Mouse (Mus musculus) liver, adult 2 months (tissue): ENCODE data around the gene Fam178b. TPM values are rescaled to one million over a fixed set of nuclear protein-coding genes. Genes with fewer than 3 reads are reported as not detected.

Experiments used
- DNase-seq: peaks from one replicate; pipeline ENCODE4 v3.0.0-alpha.2; 2011; ENCODE audit warnings: low read depth, low spot score; ENCODE audit errors: extremely low read depth
- H3K27ac ChIP-seq: fragments of 200-500 bp; replicated peaks from 2 replicates; pipeline ENCODE4 v1.5.1; 2012; ENCODE audit warnings: low read depth, mild to moderate bottlenecking, control low read depth, inconsistent platforms, low read length; ENCODE audit not compliant: insufficient read depth
- H3K27me3 ChIP-seq: fragments of 200-500 bp; 2 replicates; pipeline ENCODE4 v1.6.1; 2012; ENCODE audit warnings: mild to moderate bottlenecking, moderate library complexity, low read length, inconsistent platforms; ENCODE audit not compliant: control insufficient read depth, insufficient read depth
- H3K36me3 ChIP-seq: fragments of 200-500 bp; 2 replicates; pipeline ENCODE4 v1.6.1; 2012; ENCODE audit warnings: low read length, inconsistent platforms; ENCODE audit not compliant: control insufficient read depth, insufficient read depth
- H3K4me1 ChIP-seq: fragments of 200-500 bp; 2 replicates; pipeline ENCODE4 v1.6.1; 2011; ENCODE audit warnings: low read length; ENCODE audit not compliant: control insufficient read depth, insufficient read depth
- H3K4me3 ChIP-seq: fragments of 200-500 bp; 2 replicates; pipeline ENCODE4 v1.5.1; 2011; ENCODE audit warnings: low read depth, mild to moderate bottlenecking, control low read depth, low read length, moderate library complexity; ENCODE audit not compliant: insufficient read depth
- H3K79me2 ChIP-seq: fragments of 200-500 bp; 2 replicates; pipeline ENCODE4 v1.6.1; 2012; ENCODE audit warnings: inconsistent platforms, mild to moderate bottlenecking, low read length, moderate library complexity; ENCODE audit not compliant: control insufficient read depth, insufficient read depth
- H3K9ac ChIP-seq: fragments of 200-500 bp; 2 replicates; pipeline ENCODE4 v1.6.1; 2012; ENCODE audit warnings: low read depth, mild to moderate bottlenecking, control low read depth, inconsistent platforms, low read length
- CTCF ChIP-seq: fragments of 200-500 bp; IDR thresholded peaks from 2 replicates; pipeline ENCODE4 v1.5.1; 2011; ENCODE audit warnings: low read depth, low read length, control low read depth
- POLR2A ChIP-seq: fragments of 200-500 bp; IDR thresholded peaks from 2 replicates; pipeline ENCODE4 v1.6.1; 2011; ENCODE audit warnings: low read length, control low read depth; ENCODE audit not compliant: insufficient read depth; ENCODE audit errors: extremely low read depth
- WGBS: fragments of 180-500 bp; shearing (Covaris S2); methylation state at CpG from one replicate; pipeline ENCODE4 v1.1.7; 2018; 5-methylcytosine and 5-hydroxymethylcytosine counted together
- polyA plus RNA-seq: library from polyadenylated mRNA; depleted of rRNA; stranded (reverse); fragments of >200 nt; gene quantifications from 2 replicates; pipeline ENCODE4 v1.2.3, GENCODE M21; 2012
- total RNA-seq: library from RNA; depleted of rRNA; stranded (reverse); fragments of >200 nt; gene quantifications from 2 replicates; pipeline ENCODE4 v1.2.3, GENCODE M21; 2014

Gene Fam178b
- total and polyA plus RNA-seq, 2 experiments = 0.11 to 0.18 TPM

- Histone ChIP-seq H3K4me3 (no peak overlapping the region), H3K9ac (no peak overlapping the region), H3K27me3 (no peaks in the 10 kb centered on the region), H3K79me2 (no peaks in the 10 kb centered on the region), H3K4me1 (peaks cover 8% of the 10 kb centered on the region; the same call in 1 of the 2 replicates), H3K36me3 (no peaks in the 10 kb centered on the region), H3K27ac (peak overlapping the region; percentile 42)
- DNase-seq = no peak
- TF ChIP-seq POLR2A (no peak), CTCF (no peak)
- WGBS = 84% methylated on average over 2 of the region's 2 CpGs
Observed at GRCm38 (mm10) chr1:36572140-36572700, 110.8 kb downstream of the Fam178b start.

GRCm38 (mm10) chr1:36571627-36572026, 111.4 kb downstream of the Fam178b start:
- H3K36me3 ChIP-seq = no peaks in the 10 kb centered on the region
- H3K4me1 ChIP-seq = peaks cover 8% of the 10 kb centered on the region; the same call in 1 of the 2 replicates
- 54% methylated on average over 6 of the region's 6 CpGs for WGBS
- H3K9ac ChIP-seq = no peak overlapping the region
- no peaks in the 10 kb centered on the region for H3K79me2 ChIP-seq
- peak; percentile 43 for DNase-seq
- H3K27ac ChIP-seq = peak overlapping the region; percentile 51
- no peaks in the 10 kb centered on the region for H3K27me3 ChIP-seq
- no peak for TF ChIP-seq POLR2A
- TF ChIP-seq CTCF = no peak
- H3K4me3 ChIP-seq = no peak overlapping the region

GRCm38 (mm10) chr1:36570320-36570719, 112.7 kb downstream of the Fam178b start:
- Histone ChIP-seq H3K4me3 (no peak overlapping the region), H3K9ac (no peak overlapping the region), H3K4me1 (peaks cover 5% of the 10 kb centered on the region; the same call in 1 of the 2 replicates), H3K36me3 (no peaks in the 10 kb centered on the region), H3K79me2 (no peaks in the 10 kb centered on the region), H3K27me3 (no peaks in the 10 kb centered on the region), H3K27ac (0 out of 2 replicates have a peak overlapping the region, but pooled peaks have one; percentile 10)
- TF ChIP-seq POLR2A = no peak
- no peak for TF ChIP-seq CTCF
- WGBS = 92% methylated on average over 5 of the region's 5 CpGs
- no peak for DNase-seq

- no peak overlapping the region for H3K4me3 ChIP-seq
- no peak for TF ChIP-seq POLR2A
- no peak for TF ChIP-seq CTCF
- H3K27me3 ChIP-seq = no peaks in the 10 kb centered on the region
- H3K36me3 ChIP-seq = no peaks in the 10 kb centered on the region
- H3K79me2 ChIP-seq = no peaks in the 10 kb centered on the region
- no peak for DNase-seq
- 64% methylated on average over 7 of the region's 7 CpGs for WGBS
- H3K27ac ChIP-seq = peak overlapping the region; percentile 48
- H3K4me1 ChIP-seq = peaks cover 5% of the 10 kb centered on the region; the same call in 1 of the 2 replicates
- H3K9ac ChIP-seq = 0 out of 2 replicates have a peak overlapping the region, but pooled peaks have one; percentile 11
Observed at GRCm38 (mm10) chr1:36569694-36570276, 113.2 kb downstream of the Fam178b start.

- H3K4me3 ChIP-seq = no peak overlapping the region
- H3K79me2 ChIP-seq = no peaks in the 10 kb centered on the region
- no peaks in the 10 kb centered on the region for H3K27me3 ChIP-seq
- no peaks in the 10 kb centered on the region for H3K36me3 ChIP-seq
- peak overlapping the region; percentile 48; the same call in 1 of the 2 replicates for H3K27ac ChIP-seq
- H3K4me1 ChIP-seq = peaks cover 6% of the 10 kb centered on the region; the same call in 1 of the 2 replicates
- 71% methylated on average over 4 of the region's 4 CpGs for WGBS
- DNase-seq = no peak
- no peak overlapping the region for H3K9ac ChIP-seq
- TF ChIP-seq CTCF (no peak), POLR2A (no peak)
Observed at GRCm38 (mm10) chr1:36568776-36569175, 114.2 kb downstream of the Fam178b start.
